Mouse (Mus musculus) urinary bladder, postnatal 10 days (tissue): Measurements from ENCODE around the gene Wbp4.
"Not testable (repeated sequence)": the region's sequence is repeated elsewhere in the genome, so short reads cannot be mapped to it uniquely, and the experiment has no call there.

ENCODE experiments used
- DNase-seq: peaks from one replicate; pipeline ENCODE4 v3.0.0; 2022; ENCODE audit warnings: low spot score

Gene Wbp4

DNA sequence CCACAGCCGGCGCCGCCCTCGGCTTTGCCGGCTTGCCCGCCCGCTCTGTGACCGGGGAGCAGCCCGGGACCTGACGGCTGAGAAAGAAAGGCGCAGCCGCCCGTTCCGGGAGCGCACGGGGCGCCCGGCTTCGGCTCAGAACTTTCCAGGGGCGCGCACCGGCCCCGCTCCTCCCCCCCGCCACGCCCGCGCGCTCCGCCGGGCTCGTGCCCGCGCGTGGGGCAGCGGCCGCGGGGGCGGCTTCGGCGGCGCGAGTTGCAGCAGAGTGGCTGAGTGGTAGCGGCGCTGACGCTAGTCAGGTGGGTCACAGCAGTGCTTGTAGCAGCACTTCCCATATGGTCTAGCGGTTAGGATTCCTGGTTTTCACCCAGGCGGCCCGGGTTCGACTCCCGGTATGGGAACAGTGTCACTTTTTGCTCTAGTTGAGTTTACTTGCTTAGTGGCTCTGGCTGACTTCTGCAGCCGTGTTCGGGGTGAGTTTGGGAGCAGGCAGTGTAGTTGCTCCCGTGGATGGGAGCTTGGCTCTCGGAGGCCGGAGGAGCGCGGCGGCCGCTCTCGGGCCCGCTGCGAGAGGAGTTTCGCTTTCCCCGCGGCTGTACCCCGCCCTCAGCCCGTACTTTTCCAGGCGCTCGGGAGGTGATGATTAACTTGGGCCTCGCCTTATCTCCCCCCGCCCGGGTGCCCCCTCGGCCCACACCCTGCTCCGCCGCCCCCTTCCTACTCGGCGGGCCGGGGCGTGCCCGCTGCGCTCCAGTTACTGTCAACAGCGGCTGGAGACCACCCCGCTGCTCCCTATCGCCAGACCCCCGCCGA, at the start of gene Wbp4:
Wbp4 (minus strand) TSS at position 182 of the 813 bp plus-strand sequence.
- peak; percentile 65 for DNase-seq

DNA sequence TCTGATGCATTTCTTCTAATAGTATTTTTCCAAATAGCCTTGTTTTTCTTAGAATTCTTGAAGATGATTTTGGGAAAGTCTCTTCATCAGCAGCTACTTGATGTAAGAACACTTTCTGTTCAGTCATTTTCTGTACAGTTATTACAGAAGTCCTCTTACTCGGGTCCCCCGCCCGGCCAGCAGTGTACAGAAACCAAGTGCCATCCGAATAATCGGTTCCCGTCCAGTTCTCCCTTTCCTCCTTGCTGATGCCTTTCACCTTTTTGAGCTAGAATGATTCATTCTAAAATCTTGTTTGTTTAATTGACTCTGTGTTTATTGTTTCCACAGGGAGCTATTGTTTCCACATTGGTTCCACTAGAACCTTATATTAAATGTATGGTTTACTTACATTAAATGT, 49.4 kb upstream of the Wbp4 start:
- no peak for DNase-seq

DNA sequence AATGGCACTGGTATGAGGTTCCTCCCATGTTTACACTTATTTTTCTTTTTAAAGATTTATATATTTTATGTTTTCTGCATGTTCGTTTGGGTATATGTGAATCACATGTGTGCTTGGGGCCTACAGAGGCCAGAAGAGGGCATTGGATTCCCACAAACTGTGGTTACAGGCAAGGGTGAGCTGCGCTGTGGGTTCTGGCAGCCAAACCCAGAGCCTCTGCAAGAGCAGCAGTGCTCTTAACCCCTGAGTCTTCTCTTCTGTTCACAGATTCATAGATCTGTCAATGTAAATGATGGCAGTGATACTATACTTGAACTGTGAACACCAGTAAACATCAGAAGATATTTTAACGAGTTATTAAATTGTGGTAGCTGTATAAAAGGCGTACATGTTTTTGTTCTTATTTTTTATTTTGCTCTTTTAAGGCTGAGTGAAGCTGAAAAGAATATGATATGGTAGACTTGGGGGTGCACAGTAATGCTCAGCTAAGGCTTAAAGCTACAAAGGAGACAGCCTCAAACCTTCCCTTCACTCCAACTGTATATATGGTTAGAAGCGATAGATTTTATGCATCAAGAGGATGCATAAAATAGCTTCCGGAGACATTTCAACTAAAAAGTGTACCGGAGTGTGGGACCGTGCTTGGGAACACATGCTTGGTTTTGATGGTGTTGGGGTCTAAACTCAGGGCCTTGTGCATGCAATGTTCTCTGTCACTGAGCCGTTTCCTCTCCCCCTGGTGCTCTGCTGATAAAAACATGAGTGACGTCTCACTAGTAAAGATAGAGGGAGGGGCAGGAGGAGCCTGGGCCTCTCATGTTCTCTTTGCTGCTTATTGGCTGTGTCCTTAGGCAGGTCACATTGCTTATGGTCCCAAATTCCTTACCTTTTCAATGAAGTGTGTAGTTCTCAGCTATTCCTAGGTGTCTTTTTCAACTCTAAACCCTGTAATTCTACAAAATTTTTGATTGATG, 48.5 kb upstream of the Wbp4 start:
- DNase-seq: no peak

DNA sequence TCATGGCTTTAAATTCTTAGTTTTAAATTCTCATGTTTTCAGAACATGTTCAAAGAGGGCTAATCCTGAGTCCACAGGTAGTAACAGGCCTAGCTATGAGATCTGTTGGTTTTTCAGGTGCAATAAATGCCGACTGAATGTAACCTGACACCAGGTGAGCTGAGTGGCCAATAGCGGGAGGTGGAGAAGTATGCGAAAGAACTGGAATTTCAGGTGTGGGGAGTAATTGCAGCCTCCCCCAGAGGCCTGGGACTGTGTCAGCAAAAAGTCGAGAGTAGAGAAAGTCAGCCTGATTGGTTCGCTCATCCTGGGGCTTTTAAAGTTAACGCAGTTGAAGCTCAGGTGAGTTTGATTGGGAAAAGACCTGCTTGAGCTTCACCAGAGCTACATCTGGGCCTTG, 46.4 kb upstream of the Wbp4 start:
- no peak for DNase-seq

DNA sequence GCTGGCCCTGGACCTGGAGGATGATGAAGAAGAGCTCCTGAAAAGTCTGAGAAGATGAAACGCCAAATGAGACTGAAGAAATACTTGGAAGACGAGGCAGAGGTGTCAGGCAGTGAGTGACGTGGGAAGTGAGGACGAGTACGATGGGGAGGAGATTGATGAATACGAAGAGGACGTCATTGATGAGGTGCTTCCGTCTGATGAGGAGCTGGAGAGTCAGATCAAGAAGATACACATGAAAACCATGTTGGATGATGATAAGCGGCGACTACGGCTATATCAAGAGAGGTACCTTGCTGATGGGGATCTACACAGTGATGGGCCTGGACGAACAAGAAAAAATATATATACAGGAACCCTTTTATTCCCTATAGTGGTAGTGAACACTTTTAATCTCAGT, 44.8 kb upstream of the Wbp4 start:
- DNase-seq: not testable (repeated sequence)

DNA sequence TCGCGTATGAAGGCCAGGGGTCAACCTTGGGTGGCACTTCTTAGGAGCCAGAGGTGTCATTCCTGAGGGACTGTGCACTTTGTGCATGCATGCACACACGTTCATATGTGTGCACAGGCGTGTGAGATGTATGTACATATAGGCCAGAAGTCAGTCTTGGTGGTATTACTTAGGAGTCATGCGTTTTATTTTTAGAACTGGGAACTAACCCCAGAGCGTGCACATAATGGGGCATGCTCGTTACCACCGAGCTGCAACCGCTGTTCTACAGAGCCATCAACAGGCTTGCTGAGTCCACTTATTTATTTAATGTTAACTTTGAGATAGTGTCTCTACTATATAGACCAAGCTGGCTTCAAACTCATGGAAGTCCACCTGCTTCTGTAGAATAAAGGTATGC, 41.1 kb upstream of the Wbp4 start:
- DNase-seq: no peak

DNA sequence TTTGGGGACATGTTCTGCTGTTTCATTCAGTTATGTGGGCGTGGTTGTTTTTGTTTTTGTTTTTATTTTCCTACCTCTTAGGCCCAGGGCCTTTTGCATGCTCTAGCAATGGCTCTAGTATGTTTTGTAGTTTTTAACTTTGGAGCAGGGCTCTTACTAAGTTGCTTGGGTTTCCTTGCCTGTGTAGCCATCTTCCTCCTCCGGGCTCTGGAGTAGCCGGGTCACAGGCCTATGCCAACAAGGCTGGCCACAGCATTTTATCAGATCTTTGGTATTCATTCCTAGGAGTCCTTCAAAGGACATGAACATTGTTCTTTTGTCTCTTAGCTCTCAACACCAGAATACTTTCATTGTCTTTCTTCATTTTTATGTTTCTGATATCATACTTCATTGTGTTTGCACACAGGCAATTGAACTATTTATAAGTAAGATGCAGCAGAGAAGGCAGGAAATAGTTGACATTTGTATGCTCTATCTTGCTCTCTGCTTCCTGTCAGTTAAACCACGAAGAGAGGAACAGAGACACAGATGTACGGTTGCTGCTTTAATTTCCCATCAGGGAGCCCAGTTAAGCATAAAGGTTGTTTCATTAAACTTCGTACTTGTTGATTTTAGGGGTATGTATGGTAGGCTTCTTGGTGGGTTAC, 40.3 kb upstream of the Wbp4 start:
- DNase-seq: no peak

DNA sequence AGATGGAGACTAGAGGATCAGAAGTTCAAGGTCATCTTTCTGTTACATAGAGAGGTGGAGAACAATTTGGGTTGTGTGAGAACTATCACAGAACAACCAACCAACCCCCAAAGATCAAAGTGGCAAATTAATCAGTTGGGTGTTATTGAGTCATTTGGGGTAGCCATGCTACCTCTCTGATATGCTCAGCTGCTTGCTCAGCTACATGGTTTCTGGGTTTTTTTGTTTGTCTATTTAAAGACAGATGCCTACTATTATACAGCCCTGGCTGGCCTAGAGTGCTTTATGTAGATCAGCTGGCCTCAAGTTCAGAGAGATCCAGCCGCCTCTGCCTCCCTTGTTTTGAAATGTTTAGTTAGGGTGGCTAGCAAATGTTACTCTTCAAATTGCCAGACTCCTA, 39.7 kb upstream of the Wbp4 start:
- DNase-seq: no peak

DNA sequence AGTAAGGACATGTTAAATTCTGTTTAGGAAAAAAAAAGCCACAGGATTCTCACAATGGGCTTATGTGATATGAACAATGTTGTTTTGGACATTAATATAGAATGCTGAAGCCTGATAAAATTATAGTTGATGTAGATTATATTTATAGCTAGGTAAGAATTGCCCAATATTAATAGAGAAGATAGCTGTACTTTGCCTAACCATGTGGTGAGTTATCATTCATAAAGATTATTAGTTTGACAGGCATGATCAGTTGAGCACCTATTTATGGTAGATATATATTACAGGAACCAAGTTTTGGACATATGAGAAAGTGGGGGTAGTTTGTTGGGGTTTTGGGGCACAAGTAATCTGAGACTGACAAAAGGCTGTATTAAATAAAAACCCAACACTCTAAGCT, 39.3 kb upstream of the Wbp4 start:
- no peak for DNase-seq

DNA sequence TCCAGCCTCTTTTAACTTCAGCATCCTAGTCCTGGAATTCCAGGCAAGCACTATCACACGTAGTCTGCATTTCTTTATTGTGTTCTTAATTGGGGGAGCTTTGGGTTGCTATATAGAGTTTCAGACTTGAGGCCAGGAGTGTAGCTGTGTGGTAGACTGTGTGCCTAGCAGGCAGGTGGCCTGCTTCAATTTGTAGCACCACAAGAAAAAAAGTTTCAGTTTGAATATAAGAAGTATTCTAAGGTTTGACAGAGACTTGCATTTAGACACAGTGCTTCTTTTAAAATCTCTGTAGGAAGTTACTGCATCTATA, 38.3 kb upstream of the Wbp4 start:
- no peak for DNase-seq

DNA sequence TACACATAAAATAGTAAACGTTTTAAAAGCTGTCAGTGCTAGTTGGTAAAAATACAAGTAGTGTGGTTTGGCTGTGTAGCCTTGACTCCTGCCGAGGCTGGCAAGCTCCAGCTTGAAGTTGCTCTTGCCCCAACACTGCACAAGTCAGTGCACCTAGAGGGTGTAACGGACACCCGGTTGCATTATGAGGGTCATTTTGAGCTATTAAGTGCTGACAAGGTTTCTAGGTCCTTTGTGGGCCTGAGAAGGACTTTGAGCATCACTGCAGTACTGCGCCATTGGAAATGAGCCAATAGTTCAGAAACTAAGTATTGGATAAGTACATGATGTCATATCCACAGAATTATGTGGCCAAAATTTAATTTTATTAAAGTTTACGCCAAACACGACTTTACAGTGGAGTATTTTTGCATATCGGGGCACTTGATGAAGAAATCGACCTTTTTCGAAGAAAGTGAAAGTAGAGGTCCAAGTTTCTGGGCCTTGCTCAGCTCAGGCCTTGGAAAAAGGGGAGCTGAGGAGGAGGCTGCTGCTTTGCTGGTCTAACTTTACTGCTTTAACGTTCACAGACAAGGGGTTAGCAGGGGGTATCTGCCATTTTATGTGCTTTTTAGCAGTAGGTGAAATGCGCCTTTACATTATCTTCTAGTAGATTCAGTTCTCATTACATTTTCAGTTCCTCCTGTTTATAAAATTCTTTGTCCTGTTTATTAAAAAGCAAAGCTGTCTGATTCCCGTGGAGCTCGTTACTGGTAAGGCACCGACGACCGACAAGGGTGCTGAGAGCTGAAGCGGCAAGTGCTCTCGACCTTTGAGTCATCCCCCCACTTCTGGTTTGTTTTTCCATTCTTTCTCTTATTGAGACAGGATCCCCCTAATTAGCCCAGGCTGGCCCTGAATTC, 37.7 kb upstream of the Wbp4 start:
- no peak for DNase-seq

DNA sequence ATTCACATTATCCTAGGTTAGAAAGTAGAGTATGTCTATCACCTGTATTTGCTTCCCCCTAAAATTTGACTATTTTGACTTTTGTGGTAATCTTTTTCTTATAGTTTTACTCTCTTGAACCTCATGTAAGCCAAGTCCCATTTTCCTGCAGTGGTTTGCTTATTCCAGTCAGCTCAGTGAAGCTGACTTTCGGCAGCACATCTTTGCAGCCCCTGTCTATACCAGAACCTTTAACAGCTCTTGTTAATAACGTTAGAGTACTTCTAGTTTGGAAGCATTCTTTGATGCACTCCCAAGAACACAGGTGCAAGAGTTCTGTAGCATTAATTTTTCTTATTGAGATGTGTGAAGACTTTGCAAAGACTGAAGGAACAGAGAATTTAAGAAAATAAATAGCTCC, 36.8 kb upstream of the Wbp4 start:
- DNase-seq: no peak

DNA sequence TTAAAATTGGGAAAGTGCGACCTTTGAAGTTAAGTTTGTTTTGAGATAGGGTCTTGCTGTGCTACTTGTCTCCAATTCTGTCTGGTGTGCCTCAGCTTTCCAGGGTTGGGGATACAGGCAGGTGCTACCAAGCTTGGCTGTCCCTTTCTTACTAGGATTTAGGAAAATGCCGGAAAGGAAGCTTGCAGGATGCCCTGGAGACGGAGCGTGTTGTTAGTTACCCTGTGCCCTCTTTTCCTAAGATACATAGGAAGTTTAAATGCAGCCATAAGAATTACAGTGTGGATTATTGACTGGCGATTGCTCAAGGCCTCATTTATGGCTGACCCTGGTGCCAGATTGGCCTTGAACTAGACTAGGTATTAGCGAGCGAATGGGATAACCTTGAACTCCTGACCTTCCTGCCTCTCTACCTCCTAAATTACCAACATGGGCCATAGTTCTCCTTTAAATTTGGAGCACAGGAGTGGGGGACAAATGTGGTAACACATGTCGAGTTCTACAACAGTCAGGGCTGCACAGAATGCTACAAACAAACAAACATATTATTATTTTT, 35.9 kb upstream of the Wbp4 start:
- DNase-seq: no peak

DNA sequence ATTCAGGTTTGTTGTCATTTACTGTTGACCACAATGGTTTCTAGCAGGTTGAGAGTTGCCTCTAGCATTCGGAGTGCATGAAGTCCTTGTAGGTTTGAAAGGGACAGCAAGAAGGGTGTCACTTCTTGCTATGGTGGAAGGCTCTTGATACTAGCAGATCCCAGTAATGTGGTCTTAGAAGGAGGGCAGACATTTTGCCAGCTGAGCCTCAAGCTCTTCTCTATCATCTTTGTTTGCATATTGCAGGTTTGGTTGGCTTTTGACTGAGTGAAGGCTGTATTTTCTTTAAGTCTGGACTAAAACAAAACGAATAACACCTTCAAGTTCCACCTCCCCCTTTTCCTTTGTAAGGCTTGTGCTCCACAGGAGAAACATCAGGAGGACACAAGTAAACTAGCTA, 35.4 kb upstream of the Wbp4 start:
- DNase-seq: no peak

DNA sequence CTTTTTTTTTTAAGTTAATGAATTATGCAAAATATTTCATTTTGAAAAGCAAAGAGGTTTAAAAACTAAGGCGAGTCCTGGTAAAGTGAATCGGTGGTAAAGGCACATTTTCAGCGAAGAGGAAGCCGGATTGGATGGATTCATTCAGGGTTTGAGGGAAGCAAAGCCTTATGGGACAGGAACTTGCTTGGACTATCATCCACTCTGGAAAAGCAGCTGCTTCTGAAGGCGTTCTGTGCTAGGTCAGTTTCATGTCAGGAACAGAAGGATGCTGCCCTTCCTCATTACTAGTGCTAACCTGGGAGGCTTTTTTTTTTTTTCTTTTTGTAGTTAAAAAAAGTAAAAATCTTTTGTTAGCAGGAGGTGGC, 34.9 kb upstream of the Wbp4 start:
- no peak for DNase-seq

DNA sequence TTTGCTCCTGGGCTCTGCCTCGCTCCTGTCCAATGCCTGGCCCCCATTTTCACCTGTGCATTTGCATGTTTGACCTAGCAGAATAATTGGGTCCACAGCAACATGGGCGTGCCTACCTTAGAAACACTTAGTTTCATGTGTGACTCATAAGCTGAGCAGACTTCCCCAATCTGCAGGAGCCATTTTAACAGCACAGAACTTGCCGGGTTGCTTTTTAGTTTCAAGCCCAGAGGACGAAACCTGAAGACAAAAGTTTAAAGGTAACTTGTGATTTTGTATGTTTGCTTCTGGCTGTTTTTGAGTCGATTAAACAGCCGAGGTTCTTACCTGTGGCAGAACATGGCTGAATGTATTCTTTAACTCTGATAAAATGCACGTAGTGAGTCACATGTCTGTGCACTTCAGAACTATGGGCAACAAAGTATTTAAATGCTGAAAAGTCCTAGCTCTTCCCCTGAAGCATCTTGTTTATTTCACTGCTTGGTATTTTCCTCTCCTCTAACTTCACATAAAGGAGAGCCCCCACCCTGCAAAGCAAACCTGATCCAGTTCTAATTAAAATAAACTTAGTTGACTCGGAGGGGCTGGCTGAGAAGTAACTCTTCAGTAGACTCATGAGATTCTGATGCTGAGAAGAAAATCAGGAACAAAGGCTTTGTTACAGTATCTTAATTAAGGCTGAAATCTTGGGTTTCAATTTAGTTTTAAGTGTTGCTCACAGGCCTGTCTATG, 34.4 kb upstream of the Wbp4 start:
- no peak for DNase-seq

DNA sequence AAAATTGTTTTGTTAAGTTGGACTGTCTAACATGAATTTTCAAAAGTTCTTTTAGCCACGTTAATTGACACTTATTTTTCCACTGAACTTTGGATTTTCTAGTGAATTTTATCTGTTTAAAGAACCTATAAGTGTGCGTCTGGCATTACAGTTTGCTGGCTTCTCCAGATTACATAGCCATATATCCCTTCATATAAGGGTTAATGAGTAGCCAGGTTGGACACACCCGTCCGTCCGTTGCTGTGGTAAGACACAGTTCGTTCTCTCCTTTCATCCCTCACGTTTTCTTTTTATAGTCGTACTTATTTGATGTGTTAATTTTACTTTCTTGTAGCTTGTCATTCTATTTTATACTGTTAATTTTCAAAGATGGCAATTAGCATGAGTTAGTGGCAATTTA, 33.8 kb upstream of the Wbp4 start:
- no peak for DNase-seq

DNA sequence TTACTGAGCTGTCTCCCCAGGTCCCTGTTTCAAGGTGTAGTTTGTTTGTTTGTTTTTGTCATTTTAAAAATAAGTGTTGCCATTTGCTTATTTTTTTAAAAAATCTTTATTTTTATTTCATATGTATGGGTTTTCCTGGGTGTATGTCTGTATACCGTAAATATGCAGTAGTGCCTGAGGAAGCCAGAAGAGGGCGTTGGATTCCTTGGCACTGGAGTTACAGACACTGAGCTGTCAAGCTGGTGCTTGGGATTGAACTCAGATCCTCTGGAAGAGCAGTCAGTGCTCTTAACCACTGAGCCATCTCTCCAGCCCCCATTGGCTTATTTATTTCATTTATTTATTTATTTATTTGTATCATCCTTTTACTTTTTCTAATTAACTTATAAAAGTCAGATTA, 32.6 kb upstream of the Wbp4 start:
- no peak for DNase-seq

DNA sequence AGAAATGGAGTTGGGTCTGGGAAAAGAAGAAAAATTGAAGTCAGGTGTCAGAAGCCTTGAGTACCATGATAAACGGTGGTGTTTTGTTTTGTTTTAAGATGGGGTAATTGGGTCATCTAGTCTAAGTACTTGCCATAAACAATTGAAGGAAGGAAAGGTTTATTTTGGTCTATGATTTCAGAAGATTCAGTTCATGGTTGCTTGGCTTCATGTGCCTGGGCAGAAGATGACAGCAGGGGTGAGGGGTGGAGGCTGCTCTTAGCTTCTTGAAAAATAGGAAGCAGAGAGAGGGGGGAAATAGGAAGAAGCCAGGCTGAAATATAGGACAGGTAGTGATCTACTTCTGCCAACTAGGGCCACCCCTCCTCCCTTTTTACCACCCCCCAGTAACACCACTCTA, 30.2 kb upstream of the Wbp4 start:
- DNase-seq: no peak

DNA sequence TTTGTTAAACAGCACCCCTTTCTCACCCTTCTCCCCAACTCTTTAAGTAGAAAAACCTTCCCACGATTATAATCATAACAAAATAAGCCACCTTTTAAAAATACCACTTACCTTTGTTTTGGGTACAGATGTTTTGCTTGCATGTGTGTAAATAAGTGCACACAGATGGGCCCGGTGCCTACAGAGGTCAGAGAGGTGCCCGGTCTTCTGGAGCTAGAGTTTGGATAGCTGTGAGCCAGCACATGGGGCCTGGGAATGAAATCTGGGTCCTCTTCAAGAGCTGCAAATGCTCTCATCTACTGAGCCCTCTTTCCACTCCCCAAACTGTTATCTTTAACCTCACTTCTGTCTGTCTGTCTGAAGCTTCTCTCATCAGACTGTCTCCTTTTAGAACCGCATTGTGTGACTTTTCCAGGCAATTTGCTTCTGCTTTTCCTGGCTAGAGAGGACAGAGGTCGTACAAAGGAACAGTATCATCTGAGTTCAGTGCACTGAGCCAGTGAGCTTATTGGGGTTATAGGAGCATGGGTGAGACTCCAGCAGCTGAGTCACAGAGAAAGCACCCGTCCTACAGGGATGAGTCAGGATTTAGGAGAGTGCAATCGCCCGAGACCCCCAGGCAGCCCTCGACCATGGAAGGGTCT, 27.5 kb upstream of the Wbp4 start:
- no peak for DNase-seq
